Mouse (Mus musculus): ENCODE results near the gene Olfr411.

- TF ChIP-seq POLR2A (IDR thresholded peaks at IDR 0.05; ENCODE audit: low read depth, low read length) (no peak), CTCF (IDR thresholded peaks at IDR 0.05; ENCODE audit: extremely low read depth, insufficient read depth, insufficient read length, insufficient replicate concordance) (no peak)
These were observed at the start of gene Olfr411 for GRCm38 (mm10) chr11:74352550-74352949.

Measured in spleen, adult 2 months (tissue).